8 mouse cellular contexts compared by ENCODE assay signal in the genomic region with DNA sequence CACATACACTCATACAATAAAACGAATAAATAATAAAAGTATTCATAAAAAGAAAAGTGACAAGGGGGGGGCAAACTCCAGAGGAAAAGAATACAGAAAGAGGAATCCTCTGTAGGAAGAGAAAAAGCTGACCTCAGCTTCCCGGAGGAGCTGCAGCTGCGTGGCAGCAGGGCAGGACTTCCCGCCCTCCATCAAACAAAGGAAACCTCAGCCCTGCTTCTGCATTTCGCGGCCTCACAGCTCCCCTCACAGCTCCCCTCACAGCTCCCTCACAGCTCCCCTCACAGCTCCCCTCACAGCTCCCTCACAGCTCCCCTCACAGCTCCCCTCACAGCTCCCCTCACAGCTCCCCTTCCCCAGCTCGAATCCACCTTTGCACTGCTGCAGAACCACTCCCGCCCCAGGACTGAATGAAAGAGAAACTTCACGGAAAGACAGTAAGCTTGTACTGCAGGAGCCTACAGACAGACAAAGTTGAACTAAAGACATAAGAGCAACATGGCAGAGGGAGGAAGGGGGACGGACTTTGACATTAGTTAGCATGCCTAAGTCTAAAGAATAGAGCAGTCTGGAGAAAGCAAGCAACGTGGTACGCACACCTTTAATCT. TPM values are rescaled to one million over a fixed set of nuclear protein-coding genes. Genes with fewer than 3 reads are reported as not detected.
DNase-seq lines count a peak whose midpoint lies in the region; ATAC-seq lines count a peak whose summit lies in the region.

No protein-coding gene starts in this region.

- H3K4me1 ChIP-seq in kidney, embryonic 15.5 days = peaks cover 19% of the 10 kb centered on the region
- H3K4me1 ChIP-seq in midbrain, embryonic 10.5 days = peaks cover 30% of the 10 kb centered on the region

- peak; percentile 49; the same call in 1 of the 2 replicates for ATAC-seq in kidney, embryonic 15.5 days (replicated peaks; ENCODE audit: low FRiP score)

- peak overlapping the region; percentile 48 for H3K4me2 ChIP-seq in kidney, embryonic 15.5 days

- H3K27ac ChIP-seq in kidney, embryonic 15.5 days = peak overlapping the region; percentile 70
- H3K27ac ChIP-seq in midbrain, embryonic 10.5 days (replicated peaks) = peak overlapping the region; percentile 96

- no peaks in the 10 kb centered on the region for H3K9me3 ChIP-seq in kidney, embryonic 15.5 days (replicated peaks)
- H3K9me3 ChIP-seq in midbrain, embryonic 10.5 days (replicated peaks) = no peaks in the 10 kb centered on the region

- 19% methylated on average over 12 of the region's 12 CpGs for WGBS in kidney, embryonic 15.5 days
- 12% methylated on average over 12 of the region's 12 CpGs for WGBS in midbrain, embryonic 10.5 days

- H3K27me3 ChIP-seq in kidney, embryonic 15.5 days = no peaks in the 10 kb centered on the region
- no peaks in the 10 kb centered on the region for H3K27me3 ChIP-seq in midbrain, embryonic 10.5 days (ENCODE audit: low read depth, poor library complexity, severe bottlenecking)

- H3K36me3 ChIP-seq in kidney, embryonic 15.5 days = no peaks in the 10 kb centered on the region
- peaks cover 15% of the 10 kb centered on the region for H3K36me3 ChIP-seq in midbrain, embryonic 10.5 days

- no peak overlapping the region; the same call in 1 of the 2 replicates for H3K4me3 ChIP-seq in kidney, embryonic 15.5 days (replicated peaks)
- H3K4me3 ChIP-seq in midbrain, embryonic 10.5 days = peak overlapping the region; percentile 37

- H3K9ac ChIP-seq in kidney, embryonic 15.5 days = peak overlapping the region; percentile 17; the same call in 1 of the 2 replicates

- no peak for DNase-seq in kidney, adult 11 months
- peak; percentile 81 for DNase-seq in R1 (ENCODE audit: low read depth, low spot score)
- peak; percentile 16 to 36 for DNase-seq in gastrocnemius, postnatal 4 days (ENCODE audit: low spot score in 2 of 2)
- peak; percentile 57 for DNase-seq in kidney, postnatal 10 days
- peak; percentile 77 for DNase-seq in midbrain, embryonic 10.5 days (ENCODE audit: low spot score)
- peak; percentile 84 for DNase-seq in thymus, postnatal 14 days
- no peak for DNase-seq in frontal cortex, postnatal 25 days (ENCODE audit: low spot score in 2 of 2)

RNA-seq across cellular contexts. Expression of a gene that starts 17.5 kb away (rescaled TPM):
- 21.4 and 23.3 TPM in 2 replicates for polyA plus RNA-seq in kidney, embryonic 15.5 days (2015; fragmentation: Nextera tagmentation; extraction: Ambion mirVana)
- 1 to 10 TPM; 5.2 to 5.6 TPM for total RNA-seq in gastrocnemius, postnatal 4 days (2021)
- 21.7 and 25.0 TPM in 2 replicates for polyA plus RNA-seq in midbrain, embryonic 10.5 days (2016; fragmentation: Nextera tagmentation; extraction: Ambion mirVana)

RNA-seq across cellular contexts. Expression of a gene that starts 44.9 kb away (rescaled TPM):
- 37.3 and 39.6 TPM in 2 replicates for polyA plus RNA-seq in kidney, embryonic 15.5 days (2015; fragmentation: Nextera tagmentation; extraction: Ambion mirVana)
- 10 to 100 TPM; 86.7 to 95.6 TPM for total RNA-seq in gastrocnemius, postnatal 4 days (2021)
- polyA plus RNA-seq in midbrain, embryonic 10.5 days (2016; fragmentation: Nextera tagmentation; extraction: Ambion mirVana) = 39.4 and 40.7 TPM in 2 replicates

Comparison
In these comparisons a context has a peak if more than half of its experiments do, and no peak if none do; other contexts are left out.
1. DNase-seq: peak in R1 (single experiment), gastrocnemius, postnatal 4 days (2 of 2), kidney, postnatal 10 days (single experiment), midbrain, embryonic 10.5 days (single experiment) and thymus, postnatal 14 days (single experiment); none in kidney, adult 11 months (single experiment) and frontal cortex, postnatal 25 days (0 of 2).